Mouse (Mus musculus) C2C12 (cell line): Measurements from ENCODE around the gene Abhd6.

ENCODE experiments used
- CEBPB ChIP-seq: IDR thresholded peaks from one replicate; pipeline ENCODE4 v1.6.1; 2011; ENCODE audit warnings: low read depth, mild to moderate bottlenecking, control low read depth, moderate library complexity
- CTCF ChIP-seq: IDR thresholded peaks from one replicate; pipeline ENCODE4 v1.5.1; 2011; ENCODE audit not compliant: control insufficient read depth, insufficient read depth, insufficient read length
- FOSL1 ChIP-seq: IDR thresholded peaks from one replicate; pipeline ENCODE4 v1.8.0; 2011; ENCODE audit warnings: mild to moderate bottlenecking, low read length; ENCODE audit not compliant: poor library complexity, insufficient read depth, severe bottlenecking
- MAX ChIP-seq: IDR thresholded peaks from one replicate; pipeline ENCODE4 v1.6.1; 2011; ENCODE audit warnings: mild to moderate bottlenecking, control low read depth
- MYOD1 ChIP-seq: IDR thresholded peaks from one replicate; pipeline ENCODE4 v1.6.1; 2011; ENCODE audit warnings: low read depth; ENCODE audit not compliant: control insufficient read depth, insufficient read length
- MYOG ChIP-seq: IDR thresholded peaks from one replicate; pipeline ENCODE4 v1.6.1; 2011; ENCODE audit not compliant: control insufficient read depth, insufficient read length; ENCODE audit errors: extremely low read depth
- USF1 ChIP-seq: IDR thresholded peaks from one replicate; pipeline ENCODE4 v1.6.1; 2011; ENCODE audit warnings: low read depth, mild to moderate bottlenecking, control low read depth, moderate library complexity

DNA sequence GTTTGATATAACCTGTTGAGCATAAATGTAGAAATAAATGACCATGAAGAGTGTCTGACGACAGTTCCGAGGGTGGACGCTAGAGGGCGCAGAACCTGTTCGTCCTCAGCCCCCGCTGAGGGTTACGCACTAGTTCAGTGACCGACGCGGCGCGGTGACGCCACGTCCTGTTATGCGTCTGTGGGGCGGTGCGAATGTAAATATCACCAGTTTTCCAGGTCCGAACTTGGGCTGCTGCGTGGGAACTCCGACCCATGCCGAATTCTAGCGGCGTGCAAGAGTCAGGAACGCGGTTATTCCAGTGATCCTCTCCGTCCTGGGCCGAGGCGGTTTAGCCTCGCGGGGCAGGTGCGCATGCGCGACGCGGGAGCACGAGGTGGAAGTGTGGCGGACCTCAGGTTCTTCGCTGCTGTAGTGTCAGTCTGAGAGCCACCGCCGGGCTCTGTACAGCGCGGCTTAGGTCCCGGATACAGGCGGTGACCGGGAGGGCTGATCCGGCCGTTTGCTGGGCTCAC is 77.5 kb downstream of the Abhd6 start, which contains the start of gene Rpp14:
- TF ChIP-seq MAX (peak; percentile 90), CTCF (peak; percentile 88), FOSL1 (no peak), MYOG (no peak), USF1 (no peak), MYOD1 (no peak), CEBPB (no peak)
